Mouse (Mus musculus) layer of hippocampus, adult 2 months (tissue): ENCODE measurements around the gene Txndc17. TPM values are rescaled to one million over a fixed set of nuclear protein-coding genes. Genes with fewer than 3 reads are reported as not detected.

Source experiments
- DNase-seq, 2 experiments: peaks; one replicate each; pipeline ENCODE4 v3.0.0; 2022; ENCODE audit warnings: low spot score in 2 of 2
- H3K27ac ChIP-seq: fragments of 200-600 bp; 2 replicates; pipeline ENCODE4 v1.8.1; 2022
- H3K4me3 ChIP-seq: fragments of 200-600 bp; 2 replicates; pipeline ENCODE4 v1.8.1; 2022; ENCODE audit warnings: mild to moderate bottlenecking
- CTCF ChIP-seq: fragments of 200-600 bp; conservative IDR thresholded peaks from 2 replicates; pipeline ENCODE4 v1.8.1; 2022; ENCODE audit warnings: antibody characterized with exemption, mild to moderate bottlenecking, moderate library complexity
- total RNA-seq, 2 experiments: library from RNA; stranded (reverse); gene quantifications; 2 replicates each; pipeline ENCODE4 v1.2.3; 2021

Gene Txndc17
- total RNA-seq, 2 experiments from 2014 or later, result 30.8 to 31.1 TPM

DNA sequence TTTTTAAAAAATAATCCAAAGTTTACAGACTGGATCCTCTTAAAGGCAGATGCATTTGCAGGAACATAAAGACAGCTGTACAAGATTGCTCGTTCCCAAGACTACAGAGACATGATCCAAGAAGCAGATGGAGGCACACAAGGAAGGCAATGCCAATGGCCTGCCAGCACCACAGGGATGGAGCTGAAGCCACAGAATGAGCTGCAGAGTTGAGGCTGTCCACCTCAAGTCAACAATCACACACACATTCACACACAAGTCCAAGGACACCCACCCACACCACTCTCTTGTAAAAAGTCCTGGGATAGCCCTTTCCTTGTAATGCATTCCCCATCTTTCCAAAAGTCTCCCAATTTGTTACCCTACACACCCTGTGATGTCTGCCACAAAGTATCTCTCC, 3.9 kb upstream of the Txndc17 start:
- DNase-seq, result no peak
- TF ChIP-seq CTCF, result no peak

DNA sequence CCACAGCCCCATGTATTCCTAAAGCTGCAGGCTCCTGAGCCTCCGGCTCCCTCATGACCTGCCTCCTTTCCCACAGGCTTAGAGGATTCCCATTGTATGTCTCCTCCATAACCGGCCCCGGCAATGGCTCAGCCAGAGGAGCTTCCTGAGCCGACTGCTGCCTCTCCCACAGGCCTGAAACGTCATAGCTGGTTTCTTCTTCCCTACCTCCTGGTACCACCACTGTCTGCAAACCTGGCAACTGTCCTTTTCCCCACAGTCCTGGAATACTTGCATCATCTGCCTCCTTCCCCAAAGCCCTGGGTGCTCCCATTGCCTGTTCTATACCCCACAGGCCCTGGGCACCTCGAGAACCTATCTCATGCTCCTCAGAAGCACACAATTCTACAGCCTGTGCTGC, 2.1 kb upstream of the Txndc17 start:
- Histone ChIP-seq H3K27ac (peak overlapping the region; percentile 92; the same call in 1 of the 2 replicates), H3K4me3 (peak overlapping the region; percentile 92)
- TF ChIP-seq CTCF, result no peak
- no peak for DNase-seq

More for the DNA sequence above, 3.9 kb upstream of the Txndc17 start:
- Histone ChIP-seq H3K4me3 (no peak overlapping the region), H3K27ac (0 out of 2 replicates have a peak overlapping the region, but pooled peaks have one; percentile 46)

DNA sequence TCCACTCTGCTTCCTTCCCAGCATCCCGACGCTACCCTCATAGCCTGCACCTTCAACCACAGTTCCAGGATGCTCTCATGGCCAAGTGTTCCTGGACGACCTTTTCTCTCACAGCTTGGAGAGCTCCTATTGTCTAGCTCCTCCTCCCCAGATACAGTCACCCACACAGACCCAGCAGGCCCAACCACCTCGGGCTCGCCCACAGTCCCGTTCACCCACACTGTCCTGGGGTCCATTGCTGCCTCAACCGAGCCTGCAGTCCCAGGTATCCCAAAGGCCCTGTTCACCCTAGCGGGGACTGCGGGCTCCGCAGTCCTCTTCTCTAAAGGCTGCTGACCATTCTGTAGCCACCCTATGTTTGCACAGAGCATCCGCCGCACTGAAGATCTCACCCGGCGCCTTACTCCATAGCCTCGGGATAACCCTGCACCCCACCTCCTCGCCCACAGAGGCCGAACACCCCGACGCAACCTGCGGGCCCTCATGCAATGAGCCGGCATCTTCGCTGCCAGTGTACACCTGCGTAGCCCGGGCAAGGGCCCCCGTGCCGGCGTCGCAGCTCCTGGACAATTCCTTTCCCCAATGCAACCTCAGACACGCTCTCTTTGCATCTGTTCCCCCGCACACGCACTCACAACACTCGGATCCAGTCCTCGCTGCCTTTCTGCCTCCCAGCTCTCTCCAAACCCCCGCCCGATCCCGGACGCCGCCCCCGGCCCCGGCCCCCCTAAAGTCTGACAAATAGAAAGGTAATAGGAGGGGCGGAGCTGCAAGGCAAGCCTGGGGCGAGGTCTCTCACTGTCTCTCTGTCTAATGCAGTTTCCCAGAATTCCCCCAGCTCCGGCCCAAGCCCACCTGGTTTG, 775 bp upstream of the Txndc17 start, which contains the start of gene Gm43951:
Gene Gm43951 (minus strand): TSS at position 500 of the 863 bp plus-strand sequence.
- peak within 1 kb of the TSS; percentile 92 for H3K4me3 ChIP-seq
- peak in 1 of 2 experiments; percentile 31 for DNase-seq
- H3K27ac ChIP-seq, result peak within 1 kb of the TSS; percentile 92
- TF ChIP-seq CTCF, result peak; percentile 46

DNA sequence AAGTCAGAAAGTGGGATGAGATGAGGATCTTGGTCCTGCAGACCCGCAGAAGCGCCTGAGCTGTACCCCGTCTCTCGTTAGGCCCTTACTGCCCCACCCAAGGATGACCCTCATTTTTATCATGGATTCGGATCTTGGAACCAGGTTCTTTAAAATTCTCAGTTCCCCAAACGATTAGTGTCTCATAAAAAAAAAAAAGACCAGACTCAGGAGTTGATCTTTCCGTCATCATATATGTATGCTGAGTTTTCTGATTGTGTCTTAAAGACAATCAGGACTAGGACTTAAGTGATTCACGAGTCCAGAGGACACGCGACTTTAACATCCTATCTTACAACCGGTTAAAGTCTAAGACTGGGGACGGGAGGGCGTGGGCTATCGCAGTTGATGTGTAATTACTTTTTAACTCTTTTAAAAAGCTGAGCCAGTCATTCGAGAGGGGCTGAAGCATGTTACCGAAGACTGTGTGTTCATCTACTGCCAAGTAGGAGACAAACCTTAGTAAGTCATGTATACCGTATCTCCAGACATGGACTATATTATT, 559 bp downstream of the Txndc17 start:
- DNase-seq, result no peak
- Histone ChIP-seq H3K4me3 (peak overlapping the region; percentile 92), H3K27ac (peak overlapping the region; percentile 92)
- TF ChIP-seq CTCF, result no peak

DNA sequence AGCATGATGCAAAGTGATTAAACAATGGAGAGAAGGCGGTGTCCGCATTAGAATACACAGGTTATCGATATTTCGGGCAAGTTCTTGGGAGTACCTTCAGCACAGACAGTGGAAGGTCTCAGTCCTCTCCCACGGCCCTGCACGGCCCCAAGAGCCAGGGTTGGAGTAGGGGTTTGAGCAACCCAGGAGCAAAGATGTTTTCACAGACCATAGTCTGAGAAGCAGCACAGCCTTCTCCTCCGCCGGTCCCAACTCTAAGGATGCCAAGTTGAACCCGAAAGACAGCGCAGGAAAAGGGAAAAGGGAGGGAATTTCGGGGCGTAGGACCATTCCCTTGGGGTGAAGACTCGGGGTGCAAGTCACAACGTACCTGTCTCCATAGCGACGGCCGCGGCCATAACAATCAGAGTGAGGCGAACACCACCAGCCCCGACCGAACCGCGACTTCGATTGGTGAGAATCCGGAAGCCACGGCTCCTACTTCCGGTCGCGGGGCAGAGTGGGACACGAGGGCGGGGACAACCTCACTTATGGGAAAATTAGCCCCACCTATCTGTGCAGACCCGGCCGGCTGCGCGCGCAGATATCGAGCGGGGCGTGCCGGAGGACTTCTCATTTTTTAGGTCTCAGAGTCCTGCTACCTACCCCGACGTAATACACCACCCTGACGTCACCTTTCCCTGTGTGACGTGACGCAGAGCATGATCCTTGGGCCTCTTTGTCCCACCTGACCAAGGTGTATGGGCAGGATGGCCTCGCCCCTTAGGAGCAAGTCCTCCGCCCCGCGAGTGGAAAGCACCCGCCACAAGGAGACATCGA, 7.5 kb downstream of the Txndc17 start:
- H3K27ac ChIP-seq, result peak overlapping the region; percentile 82
- H3K4me3 ChIP-seq, result peak overlapping the region; percentile 90
- TF ChIP-seq CTCF, result peak; percentile 18; the same call in 1 of the 2 replicates
- peak; percentile 95 for DNase-seq

DNA sequence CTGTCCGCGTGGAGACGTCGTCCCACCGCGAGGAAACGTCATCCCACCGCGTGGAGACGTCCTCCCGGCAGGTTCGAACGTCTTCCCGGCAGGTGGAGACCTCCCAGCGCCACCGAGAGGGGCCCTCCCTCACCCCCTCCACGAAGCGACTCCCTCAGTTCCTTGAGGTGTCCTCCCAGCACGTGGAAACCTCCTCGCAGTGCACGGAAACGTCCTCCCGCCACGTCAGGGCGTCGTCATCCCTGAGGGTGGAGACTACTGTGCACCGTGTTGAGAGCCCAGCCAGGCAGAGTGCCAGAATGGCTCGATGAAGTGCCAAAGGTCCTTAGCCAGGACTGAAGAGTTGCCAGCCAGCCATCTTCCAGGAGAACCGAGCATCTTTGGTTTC, 8.1 kb downstream of the Txndc17 start, which contains the start of gene Med31:
Gene Med31 (minus strand): TSS at position 183 of the 388 bp plus-strand sequence.
- H3K4me3 ChIP-seq, result peak within 1 kb of the TSS; percentile 90
- TF ChIP-seq CTCF, result no peak
- peak; percentile 72 to 75 for DNase-seq
- H3K27ac ChIP-seq, result peak within 1 kb of the TSS; percentile 82

DNA sequence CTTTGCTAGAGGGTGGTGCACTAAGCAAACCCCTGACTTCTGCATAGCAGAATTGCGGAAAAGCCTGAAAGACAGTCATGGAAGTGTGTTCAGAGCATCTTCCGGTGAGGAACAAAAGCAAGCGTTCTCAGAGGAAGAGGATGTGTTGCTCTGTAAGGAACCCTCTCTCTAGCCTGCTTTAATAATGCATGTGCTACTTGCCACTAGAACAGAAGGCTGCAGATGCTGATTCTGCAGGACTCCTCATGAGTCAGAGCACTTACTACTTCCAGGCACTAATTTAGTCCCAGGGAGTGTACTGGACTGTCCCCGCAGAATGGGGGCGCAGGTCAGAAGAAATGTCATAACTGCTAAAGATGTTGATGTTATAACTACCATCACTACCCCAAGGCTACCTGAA, 9.8 kb downstream of the Txndc17 start:
- DNase-seq, result no peak
- TF ChIP-seq CTCF, result no peak
- Histone ChIP-seq H3K4me3 (no peak overlapping the region), H3K27ac (0 out of 2 replicates have a peak overlapping the region, but pooled peaks have one; percentile 10)

DNA sequence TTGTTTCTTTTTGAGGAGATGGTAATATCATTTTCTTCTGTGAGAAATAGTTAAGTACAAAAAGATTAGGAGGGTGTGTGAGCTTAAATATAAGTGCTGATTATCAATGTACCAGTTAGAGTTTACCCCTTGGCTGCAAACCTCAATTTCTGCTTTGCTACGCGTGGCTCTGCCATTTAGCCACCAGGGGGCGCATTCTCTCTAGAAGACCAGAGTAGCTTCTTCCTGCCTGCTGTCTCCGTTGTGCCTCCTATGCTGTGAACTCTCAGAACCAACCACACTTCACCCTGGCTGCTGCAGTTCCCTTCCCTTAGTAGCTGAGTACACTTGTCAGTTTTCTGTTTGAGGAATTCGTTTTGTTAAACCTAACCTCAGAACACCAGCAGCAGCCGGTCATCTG, 13.9 kb downstream of the Txndc17 start:
- H3K27ac ChIP-seq, result no peak overlapping the region
- TF ChIP-seq CTCF, result peak; percentile 97
- no peak overlapping the region for H3K4me3 ChIP-seq
- DNase-seq, result peak in 1 of 2 experiments; percentile 75

DNA sequence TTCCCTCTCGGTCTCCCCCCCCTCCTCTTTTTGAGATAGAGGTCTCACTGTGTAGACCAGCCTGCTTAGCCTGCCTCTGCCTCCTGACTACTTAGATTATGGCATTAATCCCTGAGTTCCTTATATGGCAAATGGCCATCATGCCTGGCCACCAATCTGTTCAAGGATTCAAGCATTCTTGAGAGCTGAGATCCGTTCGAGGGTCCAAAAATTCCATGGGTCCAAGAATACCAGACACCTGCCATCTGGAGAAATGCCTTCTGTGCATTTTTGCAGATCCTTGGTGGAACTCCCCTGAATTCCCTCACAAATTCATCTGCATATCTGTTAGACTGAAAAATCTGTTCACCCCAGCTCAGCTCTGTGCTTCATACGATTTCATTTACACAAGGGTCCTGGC, 16.1 kb downstream of the Txndc17 start:
- DNase-seq, result no peak
- TF ChIP-seq CTCF, result no peak
- Histone ChIP-seq H3K27ac (no peak overlapping the region), H3K4me3 (no peak overlapping the region)

DNA sequence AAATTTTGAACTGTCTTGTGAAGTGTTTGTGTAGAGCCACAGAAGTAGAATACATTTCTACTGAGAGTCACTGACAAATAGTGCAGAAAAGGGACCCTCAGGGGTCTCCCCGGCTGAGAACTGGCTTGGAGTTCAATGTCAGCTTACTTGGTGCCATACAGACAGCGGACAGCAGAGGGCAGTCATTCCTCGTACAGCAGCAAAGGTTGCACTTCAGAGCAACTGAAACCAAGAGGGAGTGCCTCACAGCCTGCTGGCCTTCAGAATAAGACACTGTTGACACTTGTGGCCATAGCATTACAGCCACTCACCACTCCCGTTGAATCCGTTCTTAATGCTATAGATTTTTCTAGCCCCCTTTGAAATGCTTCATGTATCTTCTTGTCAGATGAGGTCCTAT, 17.5 kb downstream of the Txndc17 start:
- TF ChIP-seq CTCF, result peak; percentile 99
- Histone ChIP-seq H3K27ac (no peak overlapping the region), H3K4me3 (no peak overlapping the region)
- DNase-seq, result peak; percentile 63 to 84

DNA sequence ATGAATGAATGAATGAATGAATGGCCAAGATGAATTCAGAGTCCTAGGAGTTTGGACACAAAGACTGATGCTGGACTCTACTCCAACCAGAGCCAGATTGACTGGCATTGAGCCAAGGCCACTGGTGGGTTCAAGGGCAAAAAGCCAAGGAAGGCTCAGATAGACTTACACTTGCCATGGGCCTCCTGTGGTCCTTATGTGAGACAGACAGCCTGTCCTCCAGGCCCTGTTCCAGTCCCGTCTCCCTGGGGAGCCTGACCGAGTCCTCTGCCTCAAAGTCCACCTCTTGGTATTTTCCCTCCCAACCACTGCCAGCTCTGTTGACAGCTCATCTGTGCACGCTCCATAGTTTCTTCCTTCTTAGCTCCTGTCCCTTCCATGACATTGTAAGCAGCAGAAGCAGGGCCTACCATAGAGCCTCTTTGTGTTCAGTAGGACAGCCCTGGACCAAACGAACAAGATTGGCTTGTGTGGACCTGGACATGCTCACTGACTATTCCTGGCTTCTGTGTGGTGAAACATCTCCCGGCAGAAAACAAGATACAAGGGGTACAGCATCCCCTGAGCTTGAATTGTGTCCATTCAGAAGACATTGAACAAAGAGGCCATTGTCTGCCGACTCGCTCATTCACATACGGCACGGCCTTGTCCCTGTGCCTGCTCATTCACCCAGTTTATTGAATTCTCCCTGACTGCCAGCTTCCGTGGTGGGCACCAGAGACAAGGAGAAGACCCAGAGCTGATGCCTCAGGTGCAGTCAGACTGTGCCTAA, 18.9 kb downstream of the Txndc17 start:
- no peak for DNase-seq
- peak overlapping the region; percentile 51; the same call in 1 of the 2 replicates for H3K27ac ChIP-seq
- TF ChIP-seq CTCF, result no peak
- H3K4me3 ChIP-seq, result no peak overlapping the region

DNA sequence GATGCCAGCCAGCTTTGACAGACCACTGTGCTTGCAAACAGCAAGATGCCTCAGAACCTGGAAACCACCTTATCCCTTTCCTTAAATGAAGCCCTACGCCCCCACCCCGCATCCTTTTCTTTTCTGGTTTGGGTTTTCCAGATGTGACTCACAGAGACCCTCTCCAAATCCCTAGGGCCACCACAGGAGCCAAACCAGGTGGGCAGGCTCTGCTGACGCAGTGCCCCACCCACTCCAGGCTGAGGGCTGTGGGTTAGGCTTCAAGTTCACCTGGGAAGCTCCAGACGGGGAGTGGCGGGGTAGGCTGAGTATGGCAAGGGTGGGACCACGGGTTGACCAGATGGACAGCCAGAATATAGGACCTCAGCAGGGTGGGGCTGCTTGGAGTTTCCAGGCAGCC, 19.6 kb downstream of the Txndc17 start:
- DNase-seq, result no peak
- no peak for TF ChIP-seq CTCF
- Histone ChIP-seq H3K27ac (no peak overlapping the region), H3K4me3 (no peak overlapping the region)
